Mouse (Mus musculus) embryonic facial prominence, embryonic 15.5 days (tissue): ENCODE results near the gene Uck2. TPM values are rescaled to one million over a fixed set of nuclear protein-coding genes. Genes with fewer than 3 reads are reported as not detected.

Experiments used
- ATAC-seq: fragments of 200-750 bp; cut with Nextera tagmentation; 2 replicates; pipeline ENCODE4 v1.8.0; 2017; ENCODE audit warnings: low read depth, moderate TSS enrichment; ENCODE audit not compliant: insufficient number of reproducible peaks, low FRiP score, low TSS enrichment
- H3K27ac ChIP-seq: fragments of 300-500 bp; sonication (generic); replicated peaks from 2 replicates; pipeline ENCODE4 v1.5.1; 2015; ENCODE audit warnings: mild to moderate bottlenecking, inconsistent platforms
- H3K27me3 ChIP-seq: fragments of 300-500 bp; sonication (generic); 2 replicates; pipeline ENCODE4 v1.6.1; 2015; ENCODE audit warnings: inconsistent platforms
- H3K36me3 ChIP-seq: fragments of 300-500 bp; sonication (generic); 2 replicates; pipeline ENCODE4 v1.6.1; 2015; ENCODE audit warnings: mild to moderate bottlenecking, inconsistent platforms
- H3K4me1 ChIP-seq: fragments of 300-500 bp; sonication (generic); 2 replicates; pipeline ENCODE4 v1.6.1; 2015; ENCODE audit warnings: inconsistent platforms
- H3K4me2 ChIP-seq: fragments of 300-500 bp; sonication (generic); replicated peaks from 2 replicates; pipeline ENCODE4 v1.6.1; 2015; ENCODE audit warnings: mild to moderate bottlenecking, inconsistent platforms
- H3K4me3 ChIP-seq: fragments of 300-500 bp; sonication (generic); replicated peaks from 2 replicates; pipeline ENCODE4 v1.5.1; 2015; ENCODE audit warnings: mild to moderate bottlenecking, inconsistent platforms
- H3K9ac ChIP-seq: fragments of 300-500 bp; sonication (generic); 2 replicates; pipeline ENCODE4 v1.6.1; 2015; ENCODE audit warnings: inconsistent platforms
- H3K9me3 ChIP-seq: fragments of 300-500 bp; sonication (generic); replicated peaks from 2 replicates; pipeline ENCODE4 v1.6.1; 2016; ENCODE audit warnings: inconsistent platforms
- WGBS: fragments of 180-500 bp; shearing (Covaris S2); methylation state at CpG from one replicate; pipeline ENCODE4 v1.1.7; 2015; 5-methylcytosine and 5-hydroxymethylcytosine counted together
- polyA plus RNA-seq: library from polyadenylated mRNA; unstranded; fragments of >200 nt; fragmentation: Nextera tagmentation; extraction: Ambion mirVana; gene quantifications from 2 replicates; pipeline ENCODE4 v1.2.1, GENCODE M21; 2015

Uck2 gene
- 60.2 and 62.4 TPM in 2 replicates for polyA plus RNA-seq

DNA sequence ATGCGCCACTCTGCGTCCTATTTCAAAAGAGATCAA lies at the start of gene Uck2:
Gene Uck2, minus strand, starts transcription at position 1 of the 36 bp plus-strand sequence.
- no peaks in the 10 kb centered on the region for H3K9me3 ChIP-seq
- H3K36me3 ChIP-seq: no peaks in the 10 kb centered on the region
- peak within 1 kb of the TSS; percentile 89 for H3K4me3 ChIP-seq
- peak within 1 kb of the TSS; percentile 87 for H3K4me2 ChIP-seq
- peak within 1 kb of the TSS; percentile 70 for H3K9ac ChIP-seq
- H3K4me1 ChIP-seq: peaks cover 35% of the 10 kb centered on the region
- no peak for ATAC-seq
- H3K27me3 ChIP-seq: peaks cover 5% of the 10 kb centered on the region
- peak within 1 kb of the TSS; percentile 88 for H3K27ac ChIP-seq
- WGBS: 0% methylated on average over 2 of the region's 2 CpGs

DNA sequence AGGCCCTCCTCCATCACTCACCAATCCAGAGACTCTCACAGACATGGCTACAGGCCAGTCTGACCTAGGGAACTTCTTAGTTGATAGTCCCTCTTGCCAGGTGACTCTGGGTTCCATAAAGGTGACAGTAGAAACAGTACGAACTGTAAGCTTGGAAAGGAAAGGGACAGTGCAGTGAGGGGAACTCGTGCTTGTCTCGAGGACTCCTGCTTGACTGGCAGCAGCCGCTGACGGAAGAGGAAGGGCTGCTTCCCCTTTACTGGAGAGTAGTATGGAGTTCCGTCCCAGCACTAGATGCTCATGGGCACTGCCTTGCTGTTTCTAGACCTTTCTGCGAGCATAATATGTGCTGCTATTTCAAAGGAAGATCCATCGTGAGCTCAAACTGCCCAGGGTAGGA lies 46.0 kb upstream of the Uck2 start:
- H3K9ac ChIP-seq: no peak overlapping the region
- H3K4me3 ChIP-seq: no peak overlapping the region
- H3K27ac ChIP-seq: no peak overlapping the region
- no peak overlapping the region for H3K4me2 ChIP-seq
- H3K4me1 ChIP-seq: no peaks in the 10 kb centered on the region
- 86% methylated on average over 8 of the region's 8 CpGs for WGBS
- no peak for ATAC-seq
- no peaks in the 10 kb centered on the region for H3K9me3 ChIP-seq
- H3K27me3 ChIP-seq: no peaks in the 10 kb centered on the region
- peaks cover 45% of the 10 kb centered on the region for H3K36me3 ChIP-seq

DNA sequence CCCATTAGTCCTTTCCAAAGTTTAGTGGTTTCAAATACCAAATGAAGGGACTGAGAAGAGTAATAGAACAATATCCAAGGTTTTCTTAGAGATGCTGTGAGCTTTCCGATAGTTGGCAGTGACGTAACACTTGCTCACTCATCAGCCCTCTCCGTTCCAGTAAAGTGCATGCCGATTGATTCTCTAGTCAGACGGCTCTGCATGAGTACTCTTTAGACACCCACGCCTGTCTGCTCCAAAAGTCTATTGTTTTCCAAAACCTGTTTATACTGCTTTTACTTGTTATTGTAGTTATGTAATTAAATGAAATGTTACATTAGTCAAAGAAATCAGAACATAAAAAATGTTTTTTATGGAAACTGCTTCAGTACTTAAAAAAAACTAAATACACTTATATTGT lies 43.7 kb upstream of the Uck2 start:
- Histone ChIP-seq H3K9ac (no peak overlapping the region), H3K27me3 (no peaks in the 10 kb centered on the region), H3K27ac (no peak overlapping the region), H3K9me3 (no peaks in the 10 kb centered on the region), H3K4me1 (no peaks in the 10 kb centered on the region), H3K36me3 (peaks cover 53% of the 10 kb centered on the region), H3K4me3 (no peak overlapping the region), H3K4me2 (no peak overlapping the region)
- 90% methylated on average over 6 of the region's 6 CpGs for WGBS
- ATAC-seq: no peak

DNA sequence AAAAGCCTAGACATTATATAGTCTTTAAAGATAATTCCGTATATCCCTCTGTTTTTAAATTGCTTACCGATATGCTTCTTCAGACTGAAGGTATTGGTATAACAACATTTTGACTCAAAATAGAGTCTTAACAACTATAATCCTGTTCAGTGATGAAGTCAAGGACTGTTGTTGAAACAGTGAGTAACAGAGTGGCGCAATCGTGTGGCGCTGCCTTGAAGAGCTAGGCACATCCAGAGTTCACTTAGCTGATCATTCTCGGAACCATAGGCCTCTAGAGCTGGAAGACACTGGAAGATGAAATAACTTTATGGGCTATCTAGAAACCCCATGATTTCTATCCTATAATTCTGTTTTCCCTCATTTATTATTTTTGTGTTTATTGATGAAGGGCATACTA lies 36.6 kb upstream of the Uck2 start:
- WGBS: 96% methylated on average over 6 of the region's 6 CpGs
- Histone ChIP-seq H3K36me3 (peaks cover 72% of the 10 kb centered on the region), H3K4me3 (no peak overlapping the region)

DNA sequence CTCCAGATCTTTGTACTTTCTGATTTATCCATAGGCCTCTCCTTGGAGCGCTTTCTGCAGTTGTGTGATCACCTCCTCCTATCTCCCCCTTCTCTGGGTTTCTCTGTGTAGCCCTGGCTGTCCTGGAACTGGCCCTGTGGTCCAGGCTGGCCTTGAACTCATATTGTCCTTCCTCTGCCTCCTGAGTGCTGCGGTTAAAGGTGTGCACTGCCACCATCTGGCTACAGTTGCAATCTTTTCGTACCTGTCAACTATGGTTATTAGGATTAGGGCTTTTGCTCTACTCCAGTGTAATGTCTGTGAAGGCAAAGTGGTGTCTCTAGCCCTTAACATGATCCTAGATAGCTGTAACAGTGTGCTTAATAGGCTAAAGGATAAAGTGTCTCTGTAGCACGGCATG lies 28.1 kb upstream of the Uck2 start:
- Histone ChIP-seq H3K9me3 (no peaks in the 10 kb centered on the region), H3K27me3 (no peaks in the 10 kb centered on the region), H3K9ac (no peak overlapping the region), H3K4me3 (no peak overlapping the region), H3K4me2 (no peak overlapping the region), H3K4me1 (0 out of 2 replicates have a peak, but pooled peaks cover 4% of the 10 kb centered on the region), H3K36me3 (peaks cover 42% of the 10 kb centered on the region), H3K27ac (no peak overlapping the region)
- 82% methylated on average over 4 of the region's 4 CpGs for WGBS
- ATAC-seq: no peak

More for the DNA sequence above, 36.6 kb upstream of the Uck2 start:
- Histone ChIP-seq H3K27ac (no peak overlapping the region), H3K9ac (no peak overlapping the region), H3K4me2 (no peak overlapping the region), H3K9me3 (no peaks in the 10 kb centered on the region), H3K27me3 (no peaks in the 10 kb centered on the region), H3K4me1 (no peaks in the 10 kb centered on the region)
- no peak for ATAC-seq

DNA sequence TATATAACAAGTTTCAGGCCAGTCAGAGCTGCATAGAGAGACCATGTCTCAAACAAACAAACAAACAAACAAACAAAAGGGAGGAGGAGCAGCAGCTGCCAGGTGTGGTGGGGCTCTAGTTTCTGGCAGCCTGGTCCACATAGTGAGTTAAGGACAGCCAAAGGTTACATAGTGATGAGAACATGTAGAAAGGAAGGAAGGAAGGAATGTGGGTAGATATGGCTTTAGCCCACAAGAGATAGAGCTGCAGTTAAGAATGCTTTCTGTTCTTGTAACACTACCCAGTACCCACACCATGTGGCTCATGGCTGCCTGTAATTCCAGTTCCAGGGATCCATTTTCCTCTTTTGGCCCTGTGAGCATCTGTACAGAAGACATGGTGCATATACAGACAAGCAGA lies 27.2 kb upstream of the Uck2 start:
- no peak overlapping the region for H3K9ac ChIP-seq

DNA sequence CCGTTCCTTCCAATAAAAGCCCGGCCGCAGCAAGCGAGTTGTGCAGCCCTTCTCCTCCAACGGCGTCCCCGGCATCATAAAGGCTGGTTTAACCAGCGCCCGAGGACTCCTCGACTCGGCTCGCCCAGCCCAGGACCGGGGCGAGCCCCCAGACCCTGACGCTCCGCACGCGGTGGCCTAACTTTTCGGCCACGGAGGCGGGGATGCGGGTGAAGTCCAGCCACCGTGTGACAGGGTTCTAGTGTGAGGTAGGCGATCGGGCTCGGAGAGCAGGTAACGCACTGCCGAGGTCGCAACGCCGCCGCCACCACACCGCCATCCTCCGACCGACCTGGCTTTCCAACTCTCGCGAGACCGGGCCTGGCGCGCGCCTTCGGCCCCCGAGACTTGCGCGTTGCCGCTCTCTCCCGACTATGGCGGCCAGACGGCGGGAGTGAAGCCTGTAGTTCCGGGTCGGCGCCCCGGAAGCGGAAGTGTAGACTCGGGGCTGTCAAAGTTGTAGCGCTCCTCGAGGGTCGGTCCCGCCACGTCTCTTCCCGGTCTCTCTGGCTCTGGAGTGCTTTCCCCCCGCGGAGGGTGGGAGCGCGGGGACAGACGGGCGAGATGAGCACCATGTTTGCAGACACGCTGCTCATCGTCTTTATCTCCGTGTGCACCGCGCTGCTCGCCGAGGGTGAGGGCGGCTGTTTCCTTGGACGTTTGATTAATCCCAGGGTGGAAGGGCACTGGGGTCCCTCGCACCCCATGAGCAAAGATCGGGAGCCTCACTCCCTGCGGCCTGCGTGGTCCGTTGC lies 23.3 kb upstream of the Uck2 start, which contains the start of gene Tmco1:
Gene Tmco1, plus strand, starts transcription at position 118 of the 794 bp plus-strand sequence.
- Histone ChIP-seq H3K9me3 (no peaks in the 10 kb centered on the region), H3K4me1 (peaks cover 11% of the 10 kb centered on the region; the same call in 1 of the 2 replicates), H3K4me3 (peak within 1 kb of the TSS; percentile 72), H3K4me2 (peak within 1 kb of the TSS; percentile 69), H3K36me3 (peaks cover 18% of the 10 kb centered on the region), H3K27ac (peak within 1 kb of the TSS; percentile 92), H3K27me3 (no peaks in the 10 kb centered on the region), H3K9ac (peak within 1 kb of the TSS; percentile 88)
- under 1% methylated on average over 82 of the region's 82 CpGs for WGBS
- ATAC-seq: peak; percentile 97

More for the DNA sequence above, 27.2 kb upstream of the Uck2 start:
- no peak overlapping the region for H3K27ac ChIP-seq
- no peak overlapping the region for H3K4me3 ChIP-seq
- no peaks in the 10 kb centered on the region for H3K9me3 ChIP-seq
- no peak for ATAC-seq
- no peak overlapping the region for H3K4me2 ChIP-seq
- H3K36me3 ChIP-seq: peaks cover 36% of the 10 kb centered on the region
- no peaks in the 10 kb centered on the region for H3K27me3 ChIP-seq
- H3K4me1 ChIP-seq: peaks cover 7% of the 10 kb centered on the region; the same call in 1 of the 2 replicates

GRCm38 (mm10) chr1:167307674-167308073 lies 22.6 kb upstream of the Uck2 start:
- no peak for ATAC-seq
- Histone ChIP-seq H3K36me3 (peaks cover 12% of the 10 kb centered on the region), H3K4me1 (peaks cover 11% of the 10 kb centered on the region; the same call in 1 of the 2 replicates), H3K9me3 (no peaks in the 10 kb centered on the region), H3K4me2 (peak overlapping the region; percentile 69), H3K27me3 (no peaks in the 10 kb centered on the region), H3K9ac (no peak overlapping the region), H3K27ac (no peak overlapping the region), H3K4me3 (peak overlapping the region; percentile 72)
- WGBS: 66% methylated on average over 11 of the region's 11 CpGs

DNA sequence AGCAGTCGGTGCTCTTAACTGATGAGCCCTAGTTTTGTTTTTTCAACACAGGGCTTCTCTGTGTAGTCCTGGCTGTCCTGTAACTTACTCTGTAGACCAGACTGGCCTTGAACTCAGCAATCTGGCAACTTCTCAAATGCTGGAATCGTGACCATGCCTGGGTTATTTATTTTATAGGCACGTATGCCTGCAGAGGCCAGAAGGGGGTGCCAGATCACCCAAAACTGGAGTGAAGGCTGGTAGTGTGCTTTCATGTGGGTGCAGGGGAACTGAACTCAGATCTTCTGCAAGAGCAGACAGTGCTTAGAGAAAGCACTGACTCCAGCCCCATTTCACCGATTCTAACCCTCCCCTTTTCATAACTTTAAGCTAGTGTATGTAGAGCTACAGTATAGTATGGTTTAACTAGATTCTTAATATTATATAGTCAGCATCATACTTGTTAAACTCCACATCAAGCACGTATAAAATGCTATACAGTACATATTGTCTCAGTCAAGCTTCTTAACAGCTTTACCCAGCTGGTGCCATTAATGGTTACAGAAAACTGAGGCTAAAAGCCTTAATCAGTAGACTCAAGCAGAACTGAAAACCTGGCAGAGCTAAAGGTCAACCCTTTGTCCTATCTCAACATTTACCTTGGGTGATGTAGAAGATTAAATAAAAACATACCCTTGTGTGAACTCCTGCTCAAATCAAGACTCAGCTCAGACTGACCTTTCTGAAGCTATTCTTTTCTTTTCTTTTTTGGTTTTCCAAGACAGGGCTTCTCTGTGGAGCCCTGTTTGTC lies 21.5 kb upstream of the Uck2 start:
- 64% methylated on average over 5 of the region's 5 CpGs for WGBS
- H3K27me3 ChIP-seq: no peaks in the 10 kb centered on the region
- H3K4me2 ChIP-seq: no peak overlapping the region
- H3K27ac ChIP-seq: no peak overlapping the region
- H3K9ac ChIP-seq: no peak overlapping the region
- H3K9me3 ChIP-seq: no peaks in the 10 kb centered on the region
- H3K4me3 ChIP-seq: no peak overlapping the region
- ATAC-seq: no peak
- peaks cover 2% of the 10 kb centered on the region; the same call in 1 of the 2 replicates for H3K36me3 ChIP-seq
- peaks cover 11% of the 10 kb centered on the region; the same call in 1 of the 2 replicates for H3K4me1 ChIP-seq

DNA sequence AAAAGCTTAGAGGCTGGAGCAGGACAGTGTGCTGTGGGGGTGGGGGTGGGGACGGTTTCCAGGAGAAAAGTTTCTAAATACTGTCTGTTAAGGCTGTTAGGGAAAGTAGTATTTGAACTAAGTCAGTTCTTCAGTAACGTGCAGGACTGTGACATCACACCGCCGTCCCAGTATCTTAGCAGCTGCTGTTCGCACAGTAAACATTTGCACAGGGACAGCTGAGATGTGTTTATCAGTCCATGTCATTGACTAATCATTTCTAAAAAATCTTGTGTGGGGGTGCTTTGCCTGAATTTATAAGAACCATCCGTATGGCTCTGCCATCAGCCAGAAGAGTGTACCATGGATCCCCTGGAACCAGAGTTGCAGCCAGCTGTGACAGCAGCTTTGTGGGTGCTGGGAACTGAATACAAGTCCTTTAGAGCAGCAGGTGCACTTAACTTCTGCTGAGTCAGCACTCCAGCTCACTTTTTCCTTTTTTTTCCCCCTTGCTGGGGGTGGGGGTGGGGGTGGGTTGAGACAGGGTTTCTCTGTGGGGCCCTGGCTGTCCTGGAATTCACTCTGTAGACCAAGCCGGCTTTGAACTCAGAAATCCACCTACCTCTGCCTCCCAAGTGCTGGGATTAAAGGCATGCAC lies 20.5 kb upstream of the Uck2 start:
- 68% methylated on average over 7 of the region's 7 CpGs for WGBS

GRCm38 (mm10) chr1:167300122-167300521 lies 15.0 kb upstream of the Uck2 start:
- 75% methylated on average over 2 of the region's 2 CpGs for WGBS

More for the DNA sequence above, 20.5 kb upstream of the Uck2 start:
- Histone ChIP-seq H3K9me3 (no peaks in the 10 kb centered on the region), H3K4me1 (peaks cover 11% of the 10 kb centered on the region; the same call in 1 of the 2 replicates), H3K27ac (no peak overlapping the region), H3K27me3 (no peaks in the 10 kb centered on the region), H3K4me2 (no peak overlapping the region), H3K9ac (no peak overlapping the region), H3K36me3 (no peaks in the 10 kb centered on the region), H3K4me3 (no peak overlapping the region)
- no peak for ATAC-seq

More at GRCm38 (mm10) chr1:167300122-167300521, 15.0 kb upstream of the Uck2 start:
- Histone ChIP-seq H3K27me3 (no peaks in the 10 kb centered on the region), H3K27ac (no peak overlapping the region), H3K9ac (no peak overlapping the region), H3K4me2 (no peak overlapping the region), H3K9me3 (no peaks in the 10 kb centered on the region), H3K4me3 (no peak overlapping the region), H3K36me3 (no peaks in the 10 kb centered on the region), H3K4me1 (no peaks in the 10 kb centered on the region)
- ATAC-seq: no peak
